Mouse (Mus musculus) cortical plate, adult 2 months (tissue): ENCODE data around the gene Trmt1l.

Experiments used
- CTCF ChIP-seq: fragments of 200-500 bp; IDR thresholded peaks from 2 replicates; pipeline ENCODE4 v1.5.1; 2011; ENCODE audit warnings: mild to moderate bottlenecking, control low read depth, low read length; ENCODE audit not compliant: insufficient read depth; ENCODE audit errors: extremely low read depth
- POLR2A ChIP-seq: fragments of 200-500 bp; IDR thresholded peaks from 2 replicates; pipeline ENCODE4 v1.6.1; 2011; ENCODE audit warnings: mild to moderate bottlenecking, low read length, control low read depth; ENCODE audit not compliant: insufficient read depth; ENCODE audit errors: extremely low read depth

DNA sequence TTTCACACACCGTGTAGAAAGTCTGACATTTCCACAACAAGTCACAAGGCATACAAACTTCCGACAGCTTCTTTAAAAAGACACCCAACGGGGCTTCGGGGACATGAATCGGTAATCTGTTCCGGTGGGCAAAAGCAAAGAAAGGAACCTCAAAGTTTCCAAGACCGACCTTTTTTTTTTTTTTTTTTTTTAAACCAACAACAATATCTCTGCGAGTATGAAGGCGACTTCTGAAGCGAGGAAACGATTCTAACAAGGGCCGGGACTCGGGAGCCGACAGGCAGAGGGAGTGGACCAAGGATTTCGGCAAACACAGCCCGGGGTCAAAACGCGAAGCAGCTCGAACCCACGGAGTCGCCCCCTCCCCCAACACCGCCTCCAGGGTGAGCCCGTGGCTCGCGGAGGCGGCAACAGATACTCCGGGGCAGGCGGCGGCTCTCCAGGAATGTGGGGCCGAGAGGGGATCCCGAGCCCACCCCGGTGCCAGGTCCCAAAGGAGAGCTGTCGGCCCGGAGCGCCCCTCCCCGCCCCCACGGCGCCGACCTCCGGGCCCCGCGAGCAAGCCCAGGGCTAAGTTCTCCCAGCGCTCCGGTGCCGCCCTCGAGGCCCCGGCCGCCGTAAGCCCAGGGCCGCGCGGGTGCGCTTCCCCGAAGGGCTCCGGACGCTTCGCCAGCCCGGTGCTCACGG is 71.6 kb downstream of the Trmt1l start:
- TF ChIP-seq POLR2A (no peak), CTCF (no peak)
